Mouse (Mus musculus): ENCODE results near the gene Hist1h2bq. TPM values are rescaled to one million over a fixed set of nuclear protein-coding genes. Genes with fewer than 3 reads are reported as not detected.
"Not testable (repeated sequence)": the region's sequence is repeated elsewhere in the genome, so short reads cannot be mapped to it uniquely, and the experiment has no call there.

Hist1h2bq gene
- total RNA-seq, 2 experiments from 2014 or later, result 16.2 to 21.6 TPM

DNA sequence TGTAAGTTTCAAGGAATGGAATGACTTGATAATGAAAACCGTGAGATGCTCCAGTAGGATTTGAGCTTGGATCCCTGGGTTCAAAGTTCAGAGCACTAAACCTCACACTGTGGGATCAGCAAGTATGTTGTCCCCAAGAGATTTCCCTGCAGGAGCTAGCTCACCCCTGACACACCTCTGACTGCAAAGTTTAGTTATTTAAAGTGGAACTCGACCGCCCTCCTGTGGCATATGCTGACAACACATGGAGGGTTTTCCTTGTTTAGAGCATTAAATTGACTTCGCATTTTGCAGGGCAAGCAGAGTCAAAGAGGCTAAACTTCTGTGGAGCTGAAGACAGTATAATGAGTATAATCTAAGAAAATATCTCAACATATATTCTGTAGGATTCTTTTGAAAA lies 6.9 kb downstream of the Hist1h2bq start:
- H3K27ac ChIP-seq; DNase-seq; H3K4me3 ChIP-seq; intact Hi-C loops (cut with DNase I): not testable (repeated sequence)

DNA sequence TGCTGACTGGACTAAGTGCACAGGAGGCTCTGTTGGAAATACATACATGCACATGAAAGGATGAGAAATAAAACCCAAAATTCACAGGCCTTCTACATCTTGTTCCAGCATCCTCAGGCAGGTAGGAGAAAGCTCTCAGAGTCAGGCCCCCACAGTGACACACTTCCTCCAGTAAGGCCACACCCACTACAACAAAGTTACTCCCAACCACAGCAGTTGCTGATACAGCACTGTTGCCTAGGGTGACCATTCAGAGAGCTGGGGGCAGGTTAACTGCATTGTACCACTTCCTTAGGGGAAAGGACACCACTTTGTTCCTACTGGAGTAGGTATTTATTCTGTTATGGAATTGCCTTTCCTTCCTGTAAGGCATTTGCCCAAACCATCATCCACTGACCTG lies 12.8 kb downstream of the Hist1h2bq start:
- DNase-seq; intact Hi-C loops (cut with DNase I); H3K27ac ChIP-seq; H3K4me3 ChIP-seq: not testable (repeated sequence)

DNA sequence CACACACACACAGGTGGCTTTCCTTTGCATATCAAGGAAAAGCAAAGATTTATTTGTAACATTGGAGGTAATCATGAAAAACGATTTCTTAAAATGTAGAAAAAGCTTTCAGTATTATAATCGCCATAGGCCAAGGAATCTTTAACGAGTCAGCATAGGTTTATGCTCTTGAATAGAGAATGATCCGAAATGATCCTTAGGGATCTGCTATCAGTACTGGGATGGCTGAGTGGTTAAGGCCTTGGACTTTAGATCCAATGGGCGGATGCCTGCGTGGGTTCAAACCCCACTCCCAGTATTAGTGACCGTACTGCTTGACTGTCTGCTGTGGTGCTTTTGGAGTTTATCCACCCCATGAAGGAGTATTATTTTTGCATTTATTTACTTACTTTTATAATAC lies 14.4 kb downstream of the Hist1h2bq start:
- intact Hi-C loops (cut with DNase I), result no loop called here
- DNase-seq, result no peak
- TF ChIP-seq CTCF (IDR thresholded peaks at IDR 0.05), result no peak
- Histone ChIP-seq H3K4me3 (no peak overlapping the region), H3K27ac (no peak overlapping the region)

DNA sequence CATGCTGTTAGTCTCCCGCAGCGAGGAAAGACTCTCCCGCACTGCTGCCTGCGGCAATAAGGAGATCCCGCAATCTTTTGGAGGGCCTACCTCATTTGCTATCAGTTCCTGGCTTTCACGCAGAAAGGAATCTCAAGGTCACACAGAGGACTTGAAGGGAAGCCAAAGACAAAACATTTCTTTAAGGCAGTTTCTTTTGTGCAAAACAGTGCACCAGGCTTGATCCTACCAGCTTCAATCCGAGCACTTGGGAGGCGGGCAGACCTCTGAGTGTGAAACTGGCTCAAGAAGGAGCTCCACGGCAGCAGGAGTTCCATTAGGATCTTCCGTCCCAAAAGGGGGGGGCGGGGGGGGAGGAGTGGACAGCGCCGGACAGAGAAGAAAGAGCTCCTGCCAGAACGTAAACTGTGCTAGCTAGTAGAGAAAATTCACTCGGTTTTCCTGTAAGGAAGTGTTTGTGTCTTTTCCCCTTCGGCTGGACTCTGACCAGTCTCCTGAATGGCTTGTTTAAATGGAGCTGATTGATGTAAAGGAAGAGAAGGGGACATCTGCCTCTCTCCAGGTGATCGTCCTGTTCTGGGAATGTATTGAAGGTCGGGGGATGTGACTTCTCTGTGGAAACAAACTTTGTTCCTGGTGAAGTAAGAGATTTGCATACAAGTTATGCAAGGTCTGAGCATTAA lies 19.3 kb downstream of the Hist1h2bq start:
- peak overlapping the region; percentile 7 for H3K4me3 ChIP-seq
- DNase-seq, result no peak
- intact Hi-C loops (cut with DNase I), result no loop called here
- TF ChIP-seq CTCF (IDR thresholded peaks at IDR 0.05), result no peak
- H3K27ac ChIP-seq, result no peak overlapping the region

DNA sequence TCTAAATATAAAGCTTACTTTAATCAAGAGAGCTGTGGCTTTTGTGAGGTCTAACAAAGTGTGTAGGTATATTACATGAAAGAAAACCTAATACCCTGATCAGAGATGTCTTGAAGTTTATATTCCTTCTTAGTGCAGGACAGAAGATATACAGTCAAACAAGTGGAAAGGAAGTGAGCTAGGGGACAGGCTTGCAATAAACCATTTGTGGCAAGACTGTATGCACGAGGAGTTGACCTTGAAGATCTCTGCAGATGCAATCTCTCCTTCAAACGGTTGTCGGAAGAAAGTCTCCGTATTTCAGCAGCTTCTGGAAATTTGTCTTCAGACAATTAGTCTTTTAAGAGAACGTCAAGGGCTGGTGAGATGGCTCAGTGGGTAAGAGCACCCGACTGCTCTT lies 20.1 kb downstream of the Hist1h2bq start:
- TF ChIP-seq CTCF (IDR thresholded peaks at IDR 0.05), result no peak
- Histone ChIP-seq H3K4me3 (no peak overlapping the region), H3K27ac (no peak overlapping the region)
- no peak for DNase-seq
- intact Hi-C loops (cut with DNase I), result loop anchor here (10.0 kb wide), 2 partner anchors 75 to 1645 kb away; partner anchors contain the start of genes Hist1h2ai, Hist1h2bl and Hist1h3h

DNA sequence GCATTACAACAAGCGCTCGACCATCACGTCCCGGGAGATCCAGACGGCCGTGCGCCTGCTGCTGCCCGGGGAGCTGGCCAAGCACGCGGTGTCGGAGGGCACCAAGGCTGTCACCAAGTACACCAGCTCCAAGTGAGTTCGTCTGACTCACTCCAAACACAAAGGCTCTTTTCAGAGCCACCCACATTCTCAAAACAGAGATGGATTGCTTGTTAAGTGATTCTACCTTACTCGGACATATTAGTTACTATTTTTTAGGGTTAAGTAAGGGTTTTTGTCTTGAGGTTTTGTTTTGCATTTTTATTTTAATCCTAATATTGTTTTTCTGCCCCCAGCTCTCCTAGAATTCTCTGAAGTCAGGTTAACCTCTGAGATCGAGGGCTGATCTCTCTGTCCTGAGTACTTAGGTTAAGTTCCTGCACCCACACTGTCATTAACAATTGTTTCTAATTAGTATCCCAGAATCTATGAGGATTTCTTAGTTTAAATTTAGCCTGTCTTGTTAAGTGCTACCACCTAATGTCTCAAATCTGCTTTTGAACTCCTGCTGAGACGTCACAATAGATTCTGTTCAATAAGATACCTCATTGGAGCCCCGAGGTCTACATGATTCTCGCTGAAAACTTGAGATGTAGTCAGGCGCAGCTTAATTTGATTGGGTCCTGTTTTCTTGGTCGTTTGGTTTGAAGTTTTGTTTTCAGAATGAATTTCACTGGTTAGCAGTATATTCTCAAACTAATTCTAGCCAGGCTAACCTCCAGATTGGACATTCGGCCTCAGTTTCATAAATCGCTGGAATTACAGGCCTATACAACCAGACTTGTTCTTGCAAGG lies 22.0 kb downstream of the Hist1h2bq start:
- TF ChIP-seq CTCF (IDR thresholded peaks at IDR 0.05), result no peak
- intact Hi-C loops (cut with DNase I), result loop anchor here (10.0 kb wide), 2 partner anchors 73 to 1647 kb away; partner anchors contain the start of genes Hist1h2ai, Hist1h2bl and Hist1h3h
- H3K27ac ChIP-seq, result no peak overlapping the region
- DNase-seq, result no peak
- peak overlapping the region; percentile 73 for H3K4me3 ChIP-seq

DNA sequence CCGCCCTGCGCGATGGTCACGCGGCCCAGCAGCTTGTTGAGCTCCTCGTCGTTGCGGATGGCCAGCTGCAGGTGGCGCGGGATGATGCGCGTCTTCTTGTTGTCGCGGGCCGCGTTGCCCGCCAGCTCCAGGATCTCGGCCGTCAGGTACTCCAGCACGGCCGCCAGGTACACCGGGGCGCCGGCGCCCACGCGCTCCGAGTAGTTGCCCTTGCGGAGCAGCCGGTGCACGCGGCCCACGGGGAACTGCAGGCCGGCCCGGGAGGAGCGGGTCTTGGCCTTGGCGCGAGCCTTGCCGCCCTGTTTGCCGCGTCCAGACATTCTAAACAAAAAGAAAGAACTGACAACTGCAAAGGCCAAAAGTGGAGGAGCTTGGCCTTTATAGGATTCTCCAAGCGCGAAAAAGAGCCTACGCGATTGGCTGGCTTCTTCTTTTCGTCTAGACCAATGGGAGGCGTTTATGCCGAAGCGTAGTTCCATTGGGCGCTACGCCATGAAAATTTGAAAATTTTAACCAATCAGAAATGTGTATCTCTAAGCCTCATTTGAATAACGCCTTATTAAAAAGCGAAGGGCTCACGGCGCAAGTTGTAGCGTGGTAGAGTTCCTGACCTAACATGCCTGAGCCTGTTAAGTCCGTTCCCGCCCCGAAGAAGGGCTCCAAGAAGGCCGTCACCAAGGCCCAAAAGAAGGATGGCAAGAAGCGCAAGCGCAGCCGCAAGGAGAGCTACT lies 22.9 kb downstream of the Hist1h2bq start, which contains the start of the genes Hist1h2an and Hist1h2bp:
TSS of gene Hist1h2an (minus strand) at position 320 of the 731 bp plus-strand sequence.
TSS of gene Hist1h2bp (plus strand) at position 563 of the 731 bp plus-strand sequence.
- Histone ChIP-seq H3K4me3 (peak within 1 kb of the TSS; percentile 73), H3K27ac (peak within 1 kb of the TSS; percentile 77)
- intact Hi-C loops (cut with DNase I), result loop anchor here (10.0 kb wide), 2 partner anchors 72 to 1648 kb away; partner anchors contain the start of genes Hist1h2ai, Hist1h2bl and Hist1h3h
- peak; percentile 84 for DNase-seq

DNA sequence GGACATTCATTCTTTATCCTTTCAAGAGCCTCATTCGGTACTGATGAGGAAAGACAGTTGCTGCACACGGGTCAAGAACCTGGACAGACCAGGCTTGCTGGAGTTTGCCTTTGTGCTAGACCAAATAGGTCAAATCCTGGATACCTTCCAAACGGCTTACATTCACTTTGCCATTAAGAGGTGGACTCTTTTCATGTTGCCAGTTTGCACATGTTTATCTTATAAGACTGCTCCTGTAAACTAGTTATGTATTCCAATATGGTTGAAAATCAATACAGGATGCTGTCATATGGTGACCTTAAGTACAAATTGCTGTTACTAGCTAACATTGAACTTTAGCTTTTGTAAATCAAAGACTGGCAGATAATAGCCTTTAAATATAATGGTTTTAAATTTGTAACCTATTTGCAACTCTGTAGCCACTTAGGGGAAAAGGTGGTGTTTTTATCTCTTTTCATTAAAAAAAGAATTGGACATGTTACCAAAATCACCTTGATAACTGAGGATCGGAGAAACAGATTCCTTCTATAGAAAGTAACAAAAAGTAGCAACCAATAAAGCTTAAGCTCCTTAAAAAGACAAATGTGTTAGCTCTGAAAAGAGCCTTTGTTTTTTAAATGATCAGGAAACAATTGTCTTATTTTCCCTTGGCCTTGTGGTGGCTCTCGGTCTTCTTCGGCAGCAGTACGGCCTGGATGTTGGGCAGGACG lies 23.7 kb downstream of the Hist1h2bq start:
- Histone ChIP-seq H3K27ac (peak overlapping the region; percentile 51; the same call in 1 of the 2 replicates), H3K4me3 (peak overlapping the region; percentile 73)
- intact Hi-C loops (cut with DNase I), result loop anchor here (10.0 kb wide), 2 partner anchors 72 to 1648 kb away; partner anchors contain the start of genes Hist1h2ai, Hist1h2bl and Hist1h3h
- no peak for TF ChIP-seq CTCF (IDR thresholded peaks at IDR 0.05)
- DNase-seq, result no peak

DNA sequence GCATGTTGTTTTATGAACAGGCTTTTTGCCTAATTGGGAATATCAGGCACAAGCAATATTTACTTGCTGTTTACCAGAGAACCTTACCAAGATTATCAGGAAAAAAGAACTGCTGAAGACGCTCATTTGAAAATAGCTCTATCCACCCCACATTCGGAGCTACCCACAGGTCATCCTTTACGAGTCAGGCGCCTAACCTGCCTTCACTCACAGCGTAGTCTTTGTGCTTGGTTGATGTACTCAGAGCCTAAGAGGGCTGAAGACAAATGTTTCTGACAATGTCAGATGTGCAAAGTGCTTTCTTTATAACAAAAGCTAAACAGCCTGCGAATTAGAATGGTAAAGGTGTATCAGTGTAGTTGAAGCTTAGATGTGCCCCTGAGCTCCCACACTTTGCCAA lies 25.7 kb downstream of the Hist1h2bq start:
- no peak for TF ChIP-seq CTCF (IDR thresholded peaks at IDR 0.05)
- no peak for DNase-seq
- Histone ChIP-seq H3K27ac (no peak overlapping the region), H3K4me3 (peak overlapping the region; percentile 76)
- intact Hi-C loops (cut with DNase I), result loop anchor here (10.0 kb wide), 2 partner anchors 70 to 1650 kb away; partner anchors contain the start of genes Hist1h2ai, Hist1h2bl and Hist1h3h

DNA sequence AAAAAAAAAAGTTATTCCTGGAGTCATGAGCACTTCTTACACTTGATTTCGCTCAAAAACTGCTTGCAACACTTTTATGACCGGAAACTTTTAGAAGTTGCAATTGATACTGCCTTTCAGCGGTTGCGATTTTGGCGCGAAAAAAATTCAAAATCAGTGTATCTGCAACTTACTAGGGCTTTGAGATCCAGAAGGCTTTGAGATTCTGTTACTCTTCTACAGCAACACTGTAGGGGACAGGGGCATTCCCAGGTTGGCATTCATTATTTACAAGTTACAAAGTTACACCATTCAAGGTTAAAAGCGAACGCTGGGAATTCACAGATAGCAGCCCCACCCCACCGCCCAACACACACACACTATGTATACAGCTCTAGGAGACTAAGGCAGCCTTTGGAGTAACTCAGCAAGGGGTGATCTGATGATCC lies 26.2 kb downstream of the Hist1h2bq start:
- Histone ChIP-seq H3K4me3 (peak overlapping the region; percentile 76), H3K27ac (peak overlapping the region; percentile 81)
- intact Hi-C loops (cut with DNase I), result loop anchor here (10.0 kb wide), 2 partner anchors 69 to 1651 kb away; partner anchors contain the start of genes Hist1h2ai, Hist1h2bl and Hist1h3h
- TF ChIP-seq CTCF (IDR thresholded peaks at IDR 0.05), result no peak
- DNase-seq, result no peak

DNA sequence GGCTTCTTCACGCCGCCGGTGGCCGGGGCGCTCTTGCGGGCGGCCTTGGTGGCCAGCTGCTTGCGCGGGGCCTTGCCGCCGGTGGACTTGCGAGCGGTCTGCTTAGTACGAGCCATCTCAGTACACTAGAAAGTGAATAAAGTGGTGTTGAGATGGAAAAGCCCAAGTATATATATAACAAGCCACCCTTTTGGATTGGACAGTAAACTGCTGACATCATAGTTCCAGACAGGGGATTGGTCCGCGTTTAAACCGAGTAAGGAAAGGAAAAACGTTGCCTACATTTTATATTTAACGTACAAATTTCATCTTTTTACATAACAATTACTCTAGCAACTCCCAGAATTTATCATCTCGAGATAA lies 26.8 kb downstream of the Hist1h2bq start, which contains the start of gene Hist1h3i:
TSS of gene Hist1h3i (minus strand) at position 116 of the 363 bp plus-strand sequence.
- peak within 1 kb of the TSS; percentile 76 for H3K4me3 ChIP-seq
- DNase-seq, result peak; percentile 41
- no peak for TF ChIP-seq CTCF (IDR thresholded peaks at IDR 0.05)
- H3K27ac ChIP-seq, result peak within 1 kb of the TSS; percentile 81
- intact Hi-C loops (cut with DNase I), result loop anchor here (10.0 kb wide), 2 partner anchors 68 to 1652 kb away; partner anchors contain the start of genes Hist1h2ai, Hist1h2bl and Hist1h3h

DNA sequence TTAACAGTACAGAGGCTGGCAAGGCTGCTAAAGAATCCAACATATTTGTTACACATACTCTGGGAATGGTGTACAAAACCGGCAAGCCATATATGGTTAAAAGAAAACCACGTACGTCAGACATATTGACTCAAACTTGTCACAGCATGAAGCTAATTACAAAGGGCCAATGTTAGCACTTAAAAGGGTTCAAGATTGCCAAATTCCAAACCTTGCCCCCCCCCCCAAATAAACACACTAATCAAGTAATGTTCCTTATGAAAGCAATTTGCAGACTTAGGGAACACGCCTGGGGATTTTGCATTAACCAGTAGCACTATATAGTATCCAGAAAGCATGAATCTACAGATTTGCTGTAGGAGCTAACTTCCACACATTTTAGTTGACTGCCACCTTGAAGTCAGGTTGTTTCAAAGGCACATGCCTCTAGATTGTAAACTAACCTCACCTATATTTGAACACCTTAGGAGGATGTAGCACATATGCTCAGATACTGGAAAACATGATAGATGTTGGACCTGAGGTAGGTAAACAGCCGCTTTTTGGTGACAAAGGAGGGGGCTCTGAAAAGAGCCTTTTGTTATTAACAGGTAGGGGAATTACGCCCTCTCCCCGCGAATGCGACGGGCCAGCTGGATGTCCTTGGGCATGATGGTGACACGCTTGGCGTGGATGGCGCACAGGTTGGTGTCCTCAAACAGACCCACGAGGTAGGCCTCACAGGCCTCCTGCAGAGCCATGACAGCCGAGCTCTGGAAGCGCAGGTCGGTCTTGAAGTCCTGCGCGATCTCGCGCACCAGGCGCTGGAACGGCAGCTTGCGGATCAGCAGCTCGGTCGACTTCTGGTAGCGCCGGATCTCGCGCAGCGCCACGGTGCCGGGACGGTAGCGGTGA lies 27.4 kb downstream of the Hist1h2bq start:
- Histone ChIP-seq H3K4me3 (peak overlapping the region; percentile 76), H3K27ac (peak overlapping the region; percentile 81)
- DNase-seq, result not testable (repeated sequence)
- intact Hi-C loops (cut with DNase I), result loop anchor here (10.0 kb wide), 2 partner anchors 68 to 1652 kb away; partner anchors contain the start of genes Hist1h2ai, Hist1h2bl and Hist1h3h

Measured in gastrocnemius, adult 2 months (tissue).